Mouse (Mus musculus): ENCODE measurements around the gene Vps33b.
A peak's percentile ranks its signal among the peaks of the same experiment; 100 is the strongest.
"Not testable (repeated sequence)": the region's sequence is repeated elsewhere in the genome, so short reads cannot be mapped to it uniquely, and the experiment has no call there.

Gene Vps33b

DNA sequence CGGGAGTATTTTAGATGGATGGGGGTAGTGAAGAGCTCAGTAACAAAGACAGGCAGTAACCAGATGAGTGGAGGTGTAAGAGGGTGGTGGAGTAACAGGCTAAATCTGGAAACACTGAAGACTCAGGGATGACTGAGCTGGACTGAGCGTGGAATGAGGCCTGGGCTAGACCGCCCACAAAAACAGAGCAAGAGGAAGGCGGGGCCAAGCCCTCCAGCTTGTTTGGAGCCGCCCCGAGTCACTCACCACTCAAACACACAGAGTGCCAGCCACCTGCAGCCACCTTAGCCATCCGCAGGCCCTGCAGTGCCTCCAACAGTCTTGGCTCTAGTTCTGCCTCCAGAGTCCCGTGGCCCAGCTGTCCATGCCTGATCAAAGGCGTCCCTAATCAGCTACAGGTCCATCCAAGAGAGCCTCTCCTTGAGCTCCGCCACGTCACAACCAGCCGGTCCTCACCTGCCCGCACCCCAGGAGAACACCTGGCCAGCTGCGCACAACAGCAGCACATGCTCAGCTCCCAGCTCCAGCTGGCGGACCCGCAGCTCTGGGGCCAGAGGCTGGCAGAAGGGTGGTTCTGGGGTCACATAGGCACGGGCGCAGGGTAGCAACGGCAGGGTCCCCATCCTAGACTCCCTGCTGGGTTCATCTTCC, 50.5 kb downstream of the Vps33b start:
- DNase-seq (ENCODE audit: low spot score in 2 of 2) = no peak

DNA sequence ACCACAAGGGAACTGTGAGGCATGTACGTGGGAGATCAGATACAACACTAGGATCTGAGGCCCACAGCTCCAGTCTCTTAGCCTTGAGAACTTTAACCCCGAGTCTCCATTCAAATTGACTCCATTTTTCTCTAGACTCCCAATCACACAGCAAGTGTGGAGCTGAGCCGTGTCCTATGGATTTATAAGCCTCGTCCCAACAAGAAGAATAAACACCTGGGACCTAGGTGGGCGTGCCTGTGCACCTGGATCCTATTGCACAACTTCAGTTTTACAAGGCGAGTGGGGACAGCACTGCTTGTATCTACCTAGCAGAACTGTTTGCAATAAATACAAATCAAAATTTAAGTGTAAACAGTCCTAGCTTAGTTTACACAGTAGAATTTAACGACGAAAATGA, 53.9 kb downstream of the Vps33b start:
- no peak for DNase-seq (ENCODE audit: low spot score in 2 of 2)

DNA sequence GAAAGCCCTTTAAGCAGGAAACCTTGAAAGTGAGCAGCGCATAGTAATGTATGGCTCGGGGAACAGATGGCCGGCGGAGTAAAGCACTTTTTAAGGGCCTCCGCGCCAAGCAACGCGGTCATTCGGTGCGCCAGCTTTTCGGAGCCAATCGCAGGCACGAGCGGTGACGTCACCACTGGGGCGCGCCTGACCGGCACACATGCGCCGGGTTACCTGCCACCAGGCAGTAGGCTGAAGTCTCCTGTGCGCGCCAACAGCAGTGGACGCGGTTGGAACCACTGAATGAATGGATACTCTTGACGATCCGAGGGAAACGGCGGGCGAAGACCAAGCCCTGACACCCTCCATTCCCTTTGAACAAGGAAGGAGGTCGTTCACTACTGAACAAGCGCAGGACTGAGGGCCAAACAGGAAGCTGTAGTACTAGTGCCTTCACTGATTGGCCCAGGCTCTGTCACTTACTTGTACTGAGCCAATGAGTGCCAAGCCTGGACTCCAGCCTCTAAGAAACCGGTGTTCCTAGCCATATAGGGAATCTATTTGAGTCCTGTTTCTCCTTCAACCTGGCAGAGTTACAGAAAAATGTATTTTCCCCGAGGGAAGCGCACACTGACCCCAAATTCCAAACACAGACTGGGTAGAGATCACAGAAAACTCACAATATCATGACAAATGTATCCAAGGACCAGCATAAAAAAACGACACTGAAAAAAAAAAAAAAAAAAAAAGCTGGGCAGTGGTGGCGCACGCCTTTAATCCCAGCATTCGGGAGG, 54.8 kb downstream of the Vps33b start, which contains the start of gene Rccd1:
Gene Rccd1, minus strand, starts transcription at position 412 of the 773 bp plus-strand sequence.
- peak; percentile 96 to 98 for DNase-seq (ENCODE audit: low spot score in 2 of 2)

DNA sequence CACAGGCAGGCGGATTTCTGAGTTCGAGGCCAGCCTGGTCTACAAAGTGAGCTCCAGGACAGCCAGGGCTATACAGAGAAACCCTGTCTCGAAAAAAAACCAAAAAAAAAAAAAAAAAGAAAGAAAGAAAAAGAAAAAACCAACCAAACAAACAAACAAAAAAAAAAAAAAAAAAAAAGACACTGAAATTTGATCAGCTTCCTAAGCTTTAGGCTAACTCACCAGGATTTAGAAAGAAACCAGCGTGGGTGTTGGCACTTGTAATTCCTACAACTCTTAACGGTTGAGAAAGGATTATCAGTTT, 55.3 kb downstream of the Vps33b start:
- DNase-seq (ENCODE audit: low spot score in 2 of 2) = not testable (repeated sequence)

DNA sequence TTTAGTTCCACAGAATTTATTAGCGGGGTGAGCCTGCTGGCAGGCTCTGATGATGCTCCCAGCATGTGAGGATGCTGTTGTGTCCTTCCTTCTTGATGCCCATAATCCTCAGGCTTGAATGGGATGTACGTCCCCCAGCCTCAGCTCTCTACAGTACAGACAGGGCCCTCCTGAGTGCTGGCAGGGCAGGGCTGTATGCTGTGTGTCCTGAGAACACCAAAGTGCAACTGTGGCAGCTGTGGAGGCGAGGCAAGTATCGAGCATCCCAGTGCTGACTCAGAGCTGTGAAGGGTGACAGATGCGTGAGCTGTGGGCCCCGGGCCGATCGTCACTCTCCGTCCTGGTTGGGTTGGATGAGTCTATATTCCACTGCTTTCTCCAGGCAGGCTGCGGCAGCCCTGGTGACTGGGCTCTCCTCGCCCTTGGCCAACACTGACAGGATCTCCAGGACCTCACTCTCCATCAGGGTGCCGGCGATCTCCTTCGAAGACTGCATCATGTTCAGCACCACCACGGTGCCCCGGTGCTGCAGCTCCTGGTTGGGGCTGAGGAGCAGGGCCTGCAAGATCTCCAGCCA, 55.9 kb downstream of the Vps33b start:
- DNase-seq (ENCODE audit: low spot score in 2 of 2) = no peak

DNA sequence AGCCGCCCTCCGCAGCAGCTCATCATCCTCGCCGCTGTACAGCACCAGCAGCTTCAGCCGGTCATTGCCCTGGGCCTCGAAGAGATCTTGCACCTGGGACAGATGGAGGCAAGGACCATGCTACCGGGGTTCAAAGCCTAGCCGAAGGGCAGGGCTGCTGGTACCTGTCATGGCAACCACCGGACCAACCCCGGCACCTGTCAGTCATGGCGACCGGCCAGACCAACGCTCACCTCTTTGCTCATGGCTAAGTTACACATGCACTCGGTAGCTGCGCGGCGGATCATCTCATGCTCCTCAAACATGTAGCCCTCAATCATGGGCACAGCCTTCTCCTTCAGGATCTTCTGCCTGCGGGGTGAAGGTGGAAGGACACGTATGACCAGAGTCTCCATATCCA, 56.6 kb downstream of the Vps33b start:
- DNase-seq (ENCODE audit: low spot score in 2 of 2) = no peak

DNA sequence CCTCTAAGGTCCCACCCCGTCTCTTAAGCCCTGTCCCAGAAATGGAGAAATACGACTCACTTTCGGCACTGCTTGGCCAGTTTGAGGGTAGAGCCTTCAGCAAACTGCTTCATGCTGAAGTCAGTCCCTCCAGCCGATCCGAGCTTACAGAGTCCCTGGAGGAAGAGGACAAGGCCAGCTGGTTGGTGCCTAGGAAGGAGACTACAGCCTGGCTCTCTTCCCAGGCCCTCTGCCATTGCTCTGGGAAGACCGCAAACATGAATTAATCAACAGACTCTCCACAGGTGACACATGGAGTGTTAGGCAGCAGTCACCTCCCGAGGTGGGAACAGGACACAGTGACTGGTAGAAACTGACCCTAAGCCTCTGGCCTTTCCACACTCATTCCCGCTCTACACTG, 60.8 kb downstream of the Vps33b start:
- DNase-seq (ENCODE audit: low spot score in 2 of 2) = no peak

DNA sequence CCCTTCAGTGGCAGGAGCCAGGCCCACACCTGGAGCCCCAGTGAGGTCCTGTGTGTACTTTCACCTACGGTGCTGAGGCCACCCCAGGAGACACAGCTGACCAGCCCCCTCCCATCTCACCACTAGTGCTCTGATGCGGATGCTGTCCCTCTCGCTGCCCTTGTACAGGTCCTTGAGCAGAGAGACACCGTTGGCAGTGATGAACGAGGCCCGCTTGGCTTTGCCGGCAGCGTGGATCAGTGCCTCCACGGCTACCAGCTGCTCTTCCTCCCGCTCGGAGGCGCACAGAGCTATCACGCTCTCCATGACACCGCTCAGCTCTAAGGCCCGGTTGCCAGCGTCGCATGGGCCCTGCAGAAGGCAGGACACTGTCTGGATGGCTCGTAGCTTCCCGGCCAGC, 62.0 kb downstream of the Vps33b start:
- no peak for DNase-seq (ENCODE audit: low spot score in 2 of 2)

DNA sequence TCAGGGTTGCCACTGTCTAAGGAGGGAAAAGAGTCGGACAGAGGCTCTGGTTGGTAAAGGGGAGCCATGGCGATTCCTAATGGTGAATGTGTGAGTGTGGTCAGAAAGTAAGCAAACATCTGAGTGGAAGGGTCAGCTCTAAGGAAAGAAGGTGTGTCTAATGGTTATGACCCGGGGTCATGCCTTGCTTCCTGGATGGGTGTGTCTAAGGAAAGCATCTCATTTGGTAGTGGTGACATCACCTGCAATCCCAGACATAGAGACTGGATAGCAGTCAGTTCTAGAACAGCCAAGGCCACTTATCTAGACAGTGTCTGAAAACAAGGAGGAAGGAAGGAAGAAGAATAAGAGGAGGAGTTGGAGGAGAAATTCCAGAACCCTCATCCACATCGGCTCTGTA, 65.4 kb downstream of the Vps33b start:
- DNase-seq (ENCODE audit: low spot score in 2 of 2) = no peak

DNA sequence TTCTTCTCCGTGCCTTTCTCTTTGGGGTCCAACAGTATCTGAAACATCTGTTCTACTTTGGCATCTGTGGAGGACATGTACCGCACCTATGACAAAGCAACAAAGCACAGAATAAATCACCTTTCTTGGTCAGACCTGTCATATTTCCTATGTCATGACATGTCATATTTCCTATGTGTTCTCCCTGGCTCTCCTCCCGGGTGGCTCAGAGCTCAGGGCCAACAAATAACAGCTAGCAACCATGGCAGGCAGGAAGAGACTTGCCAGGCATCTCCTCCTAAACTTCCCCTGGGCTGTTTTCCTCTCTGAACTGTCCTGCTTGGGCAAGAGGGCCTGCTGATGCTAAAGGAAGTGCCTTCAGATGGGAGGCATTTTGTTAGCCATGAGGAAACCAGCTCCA, 67.5 kb downstream of the Vps33b start:
- no peak for DNase-seq (ENCODE audit: low spot score in 2 of 2)

DNA sequence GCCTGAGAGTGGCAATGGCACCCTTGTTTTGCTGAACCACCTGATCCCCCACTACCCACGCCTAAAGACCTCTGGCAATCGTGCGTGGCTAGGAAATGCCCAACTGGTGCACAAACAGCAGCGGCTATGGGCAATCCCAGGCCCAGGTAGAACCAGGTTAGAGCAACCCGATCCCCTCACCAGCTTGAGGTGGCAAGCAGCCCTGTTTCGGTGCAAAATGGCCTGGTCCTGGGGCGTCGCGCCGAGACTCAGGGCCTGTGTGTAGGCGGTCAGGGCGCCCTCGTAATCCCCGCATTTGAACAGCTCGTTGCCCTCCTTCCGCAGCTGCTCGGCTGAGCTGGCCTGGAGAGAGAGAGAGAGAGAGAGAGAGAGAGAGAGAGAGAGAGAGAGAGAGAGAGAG, 69.9 kb downstream of the Vps33b start:
- peak in 1 of 2 experiments; percentile 35 for DNase-seq (ENCODE audit: low spot score in 2 of 2)

DNA sequence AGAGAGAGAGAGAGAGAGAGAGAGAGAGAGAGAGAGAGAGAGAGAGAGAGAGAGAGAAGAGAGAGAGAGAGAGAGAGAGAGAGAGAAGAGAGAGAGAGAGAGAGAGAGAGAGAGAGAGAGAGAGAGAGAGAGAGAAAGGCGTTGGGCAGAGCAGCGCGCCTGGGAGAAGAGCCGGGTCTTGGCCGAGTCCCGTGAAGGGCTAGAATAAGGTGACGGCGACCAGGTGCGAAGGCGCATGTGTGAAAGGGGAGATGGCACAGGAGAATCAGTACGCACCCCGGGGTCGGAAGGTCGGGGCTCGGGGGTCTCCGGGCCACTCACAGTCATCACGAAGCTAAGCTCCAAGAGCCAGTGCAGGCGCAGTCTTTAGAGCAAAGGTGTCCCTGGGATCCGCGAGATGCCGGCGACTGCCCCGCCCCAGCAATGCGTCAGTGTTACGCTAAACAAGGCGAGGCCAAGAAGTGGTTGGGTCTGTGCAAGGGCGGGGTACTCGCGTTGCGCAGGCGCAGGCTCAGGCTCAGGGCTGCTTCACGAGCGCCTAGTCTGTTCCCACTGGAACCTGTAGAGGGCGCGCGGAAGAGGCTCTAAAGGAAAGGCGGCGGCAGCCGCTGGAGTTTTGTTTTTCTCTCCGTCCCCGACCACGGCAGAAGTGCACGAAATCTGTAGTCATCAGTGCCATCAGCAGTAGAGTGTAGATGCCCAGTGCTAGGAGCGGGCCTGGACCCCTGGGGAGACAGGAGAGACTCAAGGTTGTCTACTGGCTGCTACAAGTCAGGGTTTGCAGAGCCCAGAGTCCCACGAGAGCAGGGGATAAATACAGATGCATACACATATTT, 70.6 kb downstream of the Vps33b start:
- DNase-seq (ENCODE audit: low spot score in 2 of 2) = peak; percentile 98 to 99

DNA sequence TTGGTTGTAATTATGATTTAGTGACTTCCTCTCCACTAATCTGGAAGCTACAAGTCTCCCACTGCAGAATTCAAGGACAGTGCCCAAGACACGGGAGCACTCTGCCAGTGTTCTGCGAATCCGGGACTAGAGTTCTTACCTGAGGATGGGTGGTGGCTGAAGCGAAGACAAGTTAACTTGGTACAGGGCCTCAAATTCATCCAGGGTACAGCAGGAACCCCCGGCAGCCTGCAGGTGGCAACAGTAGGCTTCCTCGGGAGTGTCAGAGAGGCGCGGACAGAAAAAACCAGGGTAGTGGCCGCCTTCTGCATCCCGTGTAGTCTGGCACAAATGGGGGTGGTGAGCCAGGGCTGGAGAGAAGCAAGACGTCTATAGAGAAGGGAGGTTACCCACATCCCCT, 71.3 kb downstream of the Vps33b start, which contains the start of gene Unc45a:
Gene Unc45a, minus strand, starts transcription at position 213 of the 400 bp plus-strand sequence.
- DNase-seq (ENCODE audit: low spot score in 2 of 2) = peak; percentile 64 to 69

All from right cerebral cortex, adult 2 months (tissue).